Mouse (Mus musculus) cerebellum, adult 11 months (tissue): ENCODE results near the gene Hist1h1c.
"Not testable (repeated sequence)": the region's sequence is repeated elsewhere in the genome, so short reads cannot be mapped to it uniquely, and the experiment has no call there.

Experiments used
- DNase-seq: peaks from one replicate; pipeline ENCODE4 v3.0.0; 2022

Hist1h1c gene

DNA sequence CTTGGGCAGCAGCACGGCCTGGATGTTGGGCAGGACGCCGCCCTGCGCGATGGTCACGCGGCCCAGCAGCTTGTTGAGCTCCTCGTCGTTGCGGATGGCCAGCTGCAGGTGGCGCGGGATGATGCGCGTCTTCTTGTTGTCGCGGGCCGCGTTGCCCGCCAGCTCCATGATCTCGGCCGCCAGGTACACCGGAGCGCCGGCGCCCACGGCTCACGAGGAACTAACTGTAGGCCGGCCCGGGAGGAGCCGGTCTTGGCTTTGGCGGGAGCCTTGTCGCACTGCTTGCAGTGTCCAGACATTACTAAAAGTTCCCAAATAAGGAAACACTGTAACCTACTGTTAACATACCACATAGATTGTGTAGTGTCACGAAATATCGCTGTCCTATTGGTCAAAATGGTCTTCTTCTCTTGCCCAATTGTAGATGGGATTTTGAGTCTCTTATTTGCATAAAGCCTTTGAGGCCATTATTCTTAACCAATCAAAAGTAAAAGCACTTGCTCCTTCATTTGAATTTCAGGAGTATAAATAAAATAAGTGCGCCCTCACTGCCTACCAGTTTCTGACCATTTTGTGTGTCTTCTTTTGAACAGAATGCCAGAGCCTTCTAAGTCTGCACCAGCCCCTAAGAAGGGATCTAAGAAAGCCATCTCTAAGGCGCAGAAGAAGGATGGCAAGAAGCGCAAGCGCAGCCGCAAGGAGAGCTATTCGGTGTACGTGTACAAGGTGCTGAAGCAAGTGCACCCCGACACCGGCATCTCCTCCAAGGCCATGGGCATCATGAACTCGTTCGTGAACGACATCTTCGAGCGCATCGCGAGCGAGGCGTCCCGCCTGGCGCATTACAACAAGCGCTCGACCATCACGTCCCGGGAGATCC lies 7.8 kb downstream of the Hist1h1c start, which contains the start of gene Hist1h2bb:
TSS of gene Hist1h2bb (plus strand) at position 534 of the 880 bp plus-strand sequence.
- peak; percentile 70 for DNase-seq

GRCm38 (mm10) chr13:23747081-23747891 lies 8.7 kb downstream of the Hist1h1c start:
- DNase-seq, result no peak

DNA sequence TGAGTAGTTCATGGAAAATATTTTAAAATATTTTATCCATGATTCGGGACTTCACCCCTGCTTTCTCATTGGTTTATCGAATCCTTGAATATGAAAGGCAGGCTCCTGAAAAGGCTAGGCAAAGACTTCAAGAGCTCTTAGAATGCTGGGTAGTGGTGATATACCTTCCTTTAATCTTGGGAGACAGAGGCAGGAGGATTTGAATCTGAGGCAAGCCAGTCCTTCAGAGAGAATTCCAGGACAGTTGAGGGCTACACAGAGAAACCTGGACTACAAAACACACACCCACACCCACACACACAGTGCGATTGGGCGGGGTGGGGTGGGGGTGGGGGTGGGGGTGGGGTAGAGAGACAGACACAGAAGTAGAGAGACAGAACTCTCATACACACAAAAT lies 9.3 kb downstream of the Hist1h1c start:
- DNase-seq, result no peak

GRCm38 (mm10) chr13:23749563-23750121 lies 11.0 kb downstream of the Hist1h1c start:
- DNase-seq, result no peak

DNA sequence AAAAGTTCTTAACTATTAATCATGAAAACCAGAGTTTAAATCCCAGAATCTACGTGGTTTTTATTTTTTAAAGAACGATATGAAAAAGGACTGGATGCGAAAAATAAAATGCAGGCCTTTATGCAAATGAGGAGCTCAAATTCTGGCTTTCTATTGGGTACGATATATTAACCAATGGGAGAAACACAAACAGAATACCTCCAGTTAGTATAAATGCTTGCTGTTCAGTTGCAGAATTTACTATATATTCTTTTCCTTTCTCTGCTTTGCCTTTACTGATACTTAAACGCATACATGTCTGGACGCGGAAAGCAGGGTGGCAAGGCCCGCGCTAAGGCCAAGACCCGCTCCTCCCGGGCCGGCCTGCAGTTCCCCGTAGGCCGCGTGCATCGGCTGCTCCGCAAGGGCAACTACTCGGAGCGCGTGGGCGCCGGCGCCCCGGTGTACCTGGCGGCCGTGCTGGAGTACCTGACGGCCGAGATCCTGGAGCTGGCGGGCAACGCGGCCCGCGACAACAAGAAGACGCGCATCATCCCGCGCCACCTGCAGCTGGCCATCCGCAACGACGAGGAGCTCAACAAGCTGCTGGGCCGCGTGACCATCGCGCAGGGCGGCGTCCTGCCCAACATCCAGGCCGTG lies 12.3 kb downstream of the Hist1h1c start, which contains the start of gene Hist1h2ab:
TSS of gene Hist1h2ab (plus strand) at position 288 of the 639 bp plus-strand sequence.
- DNase-seq, result not testable (repeated sequence)

GRCm38 (mm10) chr13:23751478-23751956 lies 12.9 kb downstream of the Hist1h1c start:
- DNase-seq, result no peak

GRCm38 (mm10) chr13:23752067-23752741 lies 13.6 kb downstream of the Hist1h1c start, which contains the start of gene Hist1h3b:
Gene Hist1h3b (plus strand): TSS chr13:23752267.
- DNase-seq, result peak; percentile 59

- DNase-seq, result no peak
These were observed 14.1 kb downstream of the Hist1h1c start for GRCm38 (mm10) chr13:23752742-23753172.

DNA sequence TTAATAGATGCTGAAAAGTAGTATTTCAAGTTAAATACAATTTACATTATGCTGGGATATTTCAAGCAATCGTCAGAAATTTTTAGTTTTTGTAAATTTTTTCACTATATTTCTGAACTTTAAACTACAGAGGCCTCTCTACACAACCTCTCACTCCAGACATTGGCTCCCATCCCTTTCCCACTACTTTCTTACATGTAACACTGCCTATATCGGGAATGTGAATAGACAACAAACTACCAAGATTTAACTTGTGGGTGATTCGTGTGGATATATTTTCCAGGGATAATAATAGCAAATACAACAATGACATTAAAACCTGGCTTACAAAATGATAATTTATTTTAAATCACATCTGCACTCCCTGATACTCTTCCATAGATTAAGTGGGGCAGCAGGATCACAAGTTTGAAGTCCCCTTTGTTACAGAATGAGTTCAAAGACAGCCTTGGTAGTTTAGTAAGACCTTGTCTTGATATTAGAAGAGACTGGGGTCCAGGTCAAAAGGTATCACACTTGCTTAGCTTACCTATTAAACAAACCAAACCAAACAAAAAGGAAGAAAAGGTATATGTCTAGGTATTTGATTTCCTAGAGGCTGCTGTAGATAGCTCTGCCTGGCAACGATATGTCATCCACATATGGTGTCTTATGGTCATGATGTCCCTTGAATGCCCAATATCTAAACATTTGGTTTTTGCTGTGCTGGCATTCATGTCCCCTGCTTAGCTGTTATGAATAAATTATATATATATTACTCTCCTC lies 14.9 kb downstream of the Hist1h1c start:
- DNase-seq, result no peak

DNA sequence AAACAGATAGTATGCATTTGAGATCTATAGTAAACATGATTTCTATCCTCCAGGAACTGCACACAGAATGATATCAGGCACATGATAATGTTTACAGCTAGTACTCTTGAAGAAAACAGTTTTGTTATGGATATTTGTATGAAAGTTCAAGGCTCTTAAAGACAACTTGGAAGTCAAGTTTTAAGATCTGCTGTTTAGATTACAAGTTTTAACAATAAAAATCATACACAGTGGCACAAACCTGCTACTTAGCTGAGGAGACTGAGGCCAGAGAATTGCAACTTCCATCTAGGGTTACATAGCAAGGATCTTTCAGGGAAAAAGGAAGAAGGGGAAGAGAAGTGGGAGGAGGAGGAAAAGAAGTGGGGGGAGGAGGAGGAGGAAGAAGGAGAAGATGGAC lies 16.4 kb downstream of the Hist1h1c start:
- DNase-seq, result no peak

GRCm38 (mm10) chr13:23756790-23757189 lies 18.2 kb downstream of the Hist1h1c start, which contains the start of gene Hist1h4b:
Gene Hist1h4b (plus strand): TSS chr13:23757013.
- peak; percentile 79 for DNase-seq

DNA sequence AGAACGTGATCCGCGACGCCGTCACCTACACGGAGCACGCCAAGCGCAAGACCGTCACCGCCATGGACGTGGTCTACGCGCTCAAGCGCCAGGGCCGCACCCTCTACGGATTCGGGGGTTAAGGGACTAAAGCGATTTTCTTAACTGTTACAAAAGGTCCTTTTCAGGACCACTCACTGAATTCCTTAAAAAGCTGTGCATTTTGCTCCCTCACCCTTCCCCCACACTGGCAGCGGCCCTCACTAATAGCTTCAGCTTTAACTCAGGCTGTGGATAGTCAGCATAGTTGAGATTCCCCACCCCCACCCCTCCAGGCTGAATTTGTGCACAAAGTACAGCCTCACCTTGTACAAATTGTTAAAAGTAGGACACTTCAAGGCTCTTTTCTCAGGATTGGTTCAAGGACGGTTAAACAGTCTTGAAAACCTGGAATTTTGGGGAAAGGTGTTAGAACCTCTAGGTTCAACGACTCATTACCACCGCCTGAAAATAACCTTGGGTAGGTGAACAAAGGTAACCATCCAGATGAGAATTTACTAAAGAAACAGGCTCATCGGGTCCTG lies 18.7 kb downstream of the Hist1h1c start:
- DNase-seq, result no peak

DNA sequence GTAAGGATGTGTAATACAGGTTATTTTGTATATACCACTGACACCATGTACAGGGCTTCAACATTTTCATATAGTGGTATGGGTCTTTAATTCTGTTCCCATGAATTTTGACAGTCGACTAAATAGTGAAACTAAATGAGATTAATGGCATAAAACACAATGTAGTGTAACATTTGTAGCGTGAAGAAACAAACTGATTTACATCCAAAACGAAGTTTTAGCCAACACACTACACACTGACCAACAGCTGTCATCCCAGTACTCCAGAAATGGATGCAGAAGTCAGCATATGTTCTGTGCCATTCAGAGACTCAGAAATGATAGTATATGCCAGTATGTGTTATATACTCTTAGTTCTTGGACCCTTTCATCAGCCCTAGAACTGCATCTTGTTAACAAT lies 19.3 kb downstream of the Hist1h1c start:
- DNase-seq, result no peak

- DNase-seq, result no peak
These were observed 20.7 kb downstream of the Hist1h1c start for GRCm38 (mm10) chr13:23759251-23759771.

DNA sequence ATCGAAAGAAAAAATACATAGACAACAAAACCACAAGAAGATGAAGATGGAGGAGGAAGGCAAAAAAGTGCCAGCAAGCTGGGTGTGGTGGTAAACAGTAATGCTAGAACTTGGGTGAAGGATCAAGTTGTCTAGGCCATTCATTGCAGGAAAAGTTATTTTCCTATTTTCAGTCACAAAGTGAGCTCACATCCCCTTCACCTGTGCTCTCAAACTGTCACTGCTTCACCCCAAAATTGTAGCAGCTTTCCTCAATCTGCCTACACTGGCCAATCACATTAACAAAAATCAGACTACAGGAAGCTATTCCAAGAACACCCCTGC lies 21.3 kb downstream of the Hist1h1c start:
- no peak for DNase-seq

- no peak for DNase-seq
These were observed 21.8 kb downstream of the Hist1h1c start for GRCm38 (mm10) chr13:23760240-23760971.

GRCm38 (mm10) chr13:23760972-23761864 lies 22.6 kb downstream of the Hist1h1c start, which contains the start of gene Hist1h4a:
Gene Hist1h4a (minus strand): TSS chr13:23761230.
- DNase-seq, result peak; percentile 98
